Mouse (Mus musculus): ENCODE measurements around the gene Egfl8.

The Egfl8 gene

DNA sequence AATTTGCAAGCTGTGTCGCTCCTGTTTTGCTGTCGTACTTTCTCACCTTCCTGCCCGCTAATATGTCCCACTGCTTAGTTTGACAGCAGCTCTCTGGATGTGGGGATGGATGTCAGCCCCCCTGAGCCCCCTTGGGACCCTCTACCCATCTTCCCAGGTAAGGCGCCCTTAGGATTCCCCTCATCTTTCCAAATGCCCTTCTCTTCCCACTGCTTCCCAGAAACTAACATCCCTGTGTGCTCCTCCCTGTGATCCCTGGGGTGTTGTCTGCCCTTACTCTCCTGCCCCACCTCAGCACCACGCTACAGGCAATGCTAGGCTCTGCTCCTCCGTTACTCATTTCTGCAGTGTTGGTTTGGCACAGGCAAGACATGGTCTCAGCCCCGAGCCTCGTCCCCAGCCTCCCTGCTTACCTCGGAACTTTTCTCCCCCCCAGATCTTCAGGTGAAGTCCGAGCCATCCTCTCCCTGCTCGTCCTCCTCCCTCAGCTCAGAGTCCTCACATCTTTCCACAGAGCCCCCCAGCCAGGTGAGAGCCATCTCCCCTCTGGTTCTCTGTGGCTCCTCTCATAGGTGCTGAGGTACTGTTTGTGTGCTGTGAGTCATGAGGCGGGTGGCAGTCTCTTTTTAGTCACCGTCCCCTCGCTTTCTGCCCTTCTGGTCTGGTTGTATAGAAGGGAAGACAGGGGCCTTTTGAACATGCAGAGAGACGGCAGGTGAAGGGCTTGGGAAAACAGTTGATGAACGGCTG, 32.5 kb upstream of the Egfl8 start:
- in situ Hi-C loops (cut with MboI) = no loop called here

GRCm38 (mm10) chr17:34646906-34647787, 31.4 kb upstream of the Egfl8 start, which contains the start of gene Atf6b:
Atf6b (plus strand) TSS chr17:34647146.
- in situ Hi-C loops (cut with MboI) = no loop called here

- in situ Hi-C loops (cut with MboI) = no loop called here
These were observed 30.2 kb upstream of the Egfl8 start for GRCm38 (mm10) chr17:34645831-34646511.

DNA sequence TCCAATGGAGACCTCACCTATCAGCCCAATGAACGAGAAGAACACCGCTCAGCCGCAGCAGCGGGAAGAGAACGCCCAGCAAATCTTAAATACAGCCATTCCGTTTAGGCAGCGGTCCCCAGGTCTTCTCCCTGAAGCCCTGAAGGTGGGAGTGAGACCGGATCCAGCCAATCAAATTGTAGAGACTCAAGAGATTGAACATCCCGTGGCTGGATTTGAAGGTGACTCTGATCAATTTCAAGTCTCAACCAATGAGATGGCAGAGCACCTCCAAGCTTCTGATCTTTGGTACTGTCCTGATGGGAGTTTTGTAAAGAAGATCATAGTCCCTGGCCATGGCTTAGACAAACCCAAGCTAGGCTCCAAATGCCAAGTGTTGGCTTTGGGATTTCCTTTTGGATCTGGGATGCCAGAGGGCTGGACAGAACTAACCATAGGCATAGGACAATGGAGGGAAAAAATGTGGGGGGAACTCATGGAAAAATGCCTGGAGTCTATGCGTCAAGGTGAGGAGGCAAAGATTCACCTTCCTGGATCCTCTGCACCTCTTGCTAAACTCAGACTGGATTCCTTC, 29.6 kb upstream of the Egfl8 start:
- in situ Hi-C loops (cut with MboI) = no loop called here

- in situ Hi-C loops (cut with MboI) = no loop called here
These were observed 28.8 kb upstream of the Egfl8 start, which contains the start of gene Fkbpl for GRCm38 (mm10) chr17:34644608-34645007. Fkbpl (plus strand) TSS chr17:34644764.

- in situ Hi-C loops (cut with MboI) = no loop called here
These were observed 28.2 kb upstream of the Egfl8 start for GRCm38 (mm10) chr17:34643944-34644343.

DNA sequence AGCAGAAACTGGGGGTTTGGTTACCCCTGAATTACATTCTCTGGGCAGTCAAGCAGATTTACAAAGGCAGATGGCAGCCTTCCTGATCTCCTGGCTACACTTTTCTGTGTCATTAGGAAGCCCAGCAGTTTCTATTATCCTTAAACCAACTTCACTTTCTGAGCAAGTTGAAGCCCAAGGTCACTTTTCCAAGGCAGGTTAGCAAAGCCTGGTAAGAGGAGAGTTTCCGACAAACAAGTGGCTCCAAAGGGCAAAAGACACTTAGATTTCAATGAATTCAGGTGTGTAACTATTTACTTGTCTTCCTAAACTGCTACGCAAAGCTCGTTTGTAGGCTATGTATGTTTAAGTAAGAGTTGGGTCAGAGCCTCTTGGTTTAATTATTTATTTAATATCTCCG, 27.6 kb upstream of the Egfl8 start:
- in situ Hi-C loops (cut with MboI) = no loop called here

DNA sequence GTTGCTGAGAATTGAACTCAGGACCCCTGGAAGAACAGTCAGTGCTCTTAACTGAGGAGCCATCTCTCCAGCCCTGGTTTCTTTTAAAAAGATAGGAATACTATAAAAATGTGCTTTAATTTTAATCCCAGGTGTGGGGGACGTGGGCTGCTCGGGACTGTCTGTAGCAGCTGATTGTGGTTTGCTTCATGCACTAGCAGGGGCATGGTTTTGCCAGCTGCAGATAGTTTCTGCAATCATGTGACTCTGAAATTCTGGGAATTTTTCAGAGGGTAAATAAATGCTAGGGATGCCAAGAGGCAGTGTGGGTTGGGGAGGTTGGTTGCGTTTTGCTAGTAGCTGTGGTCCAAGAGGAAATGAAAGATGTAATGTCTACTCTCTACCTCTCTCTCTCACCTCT, 26.2 kb upstream of the Egfl8 start:
- in situ Hi-C loops (cut with MboI) = no loop called here

GRCm38 (mm10) chr17:34640778-34641601, 25.2 kb upstream of the Egfl8 start:
- in situ Hi-C loops (cut with MboI) = no loop called here

- in situ Hi-C loops (cut with MboI) = no loop called here
These were observed 23.9 kb upstream of the Egfl8 start for GRCm38 (mm10) chr17:34639461-34640255.

- in situ Hi-C loops (cut with MboI) = no loop called here
These were observed 21.7 kb upstream of the Egfl8 start for GRCm38 (mm10) chr17:34637459-34637858.

DNA sequence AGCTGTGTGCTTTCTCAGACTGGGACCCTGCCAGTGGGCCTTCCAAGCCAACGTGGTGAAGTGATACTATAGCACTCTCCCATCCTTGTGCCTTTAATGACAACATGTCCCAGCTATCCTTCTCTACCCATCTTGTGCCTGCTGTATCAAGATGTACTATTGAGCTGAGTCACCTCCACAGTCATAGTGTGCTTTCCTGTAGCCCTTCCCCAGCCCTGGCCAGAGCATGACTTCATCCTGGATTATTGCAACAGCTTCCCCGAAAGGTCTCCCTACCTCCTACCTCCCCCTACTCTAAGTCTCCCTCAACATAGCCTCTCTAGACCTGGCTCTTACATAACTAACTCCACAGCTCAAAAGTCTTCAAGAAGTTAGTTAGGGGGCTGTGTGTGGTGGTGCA, 19.9 kb upstream of the Egfl8 start:
- in situ Hi-C loops (cut with MboI) = no loop called here

DNA sequence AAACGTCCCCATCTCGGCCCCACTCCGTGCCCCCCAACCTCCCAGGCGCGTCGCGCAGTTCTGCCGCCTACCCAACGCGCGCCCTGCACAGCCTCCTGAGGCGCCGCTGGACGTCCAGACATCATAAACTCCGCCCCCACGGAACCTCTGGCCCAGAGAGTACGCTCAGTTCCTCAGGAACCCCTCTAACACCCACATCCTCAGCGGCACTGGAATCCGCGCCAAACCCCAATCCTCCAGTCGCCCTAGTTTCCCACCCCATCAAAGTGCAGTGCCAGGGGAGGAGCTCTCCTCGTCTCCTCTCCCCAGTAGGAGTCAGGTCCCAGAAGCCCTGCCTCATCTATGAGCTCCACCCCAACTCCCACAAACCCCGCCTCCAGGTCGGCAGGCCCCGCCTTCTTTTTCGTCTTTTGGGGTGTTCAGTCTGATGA, 16.5 kb upstream of the Egfl8 start:
- in situ Hi-C loops (cut with MboI) = no loop called here

DNA sequence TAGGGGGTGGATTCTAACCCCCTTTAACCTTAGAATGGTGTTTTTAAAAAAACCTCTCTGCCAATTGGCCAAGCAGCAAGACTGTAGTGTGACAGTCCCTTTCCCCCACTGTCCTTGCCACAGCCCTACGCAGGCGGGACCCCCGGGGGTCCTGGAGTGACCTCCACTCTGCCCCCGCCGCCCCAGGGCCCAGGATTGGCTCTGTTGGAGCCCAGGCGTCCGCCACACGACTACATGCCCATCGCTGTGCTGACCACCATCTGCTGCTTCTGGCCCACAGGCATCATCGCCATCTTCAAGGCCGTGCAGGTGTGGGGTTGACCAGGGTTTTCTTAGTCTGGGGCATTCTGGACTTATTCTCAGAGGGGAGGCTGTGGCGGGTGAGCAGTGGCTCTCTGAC, 15.9 kb upstream of the Egfl8 start:
- in situ Hi-C loops (cut with MboI) = no loop called here

GRCm38 (mm10) chr17:34630761-34631301, 15.1 kb upstream of the Egfl8 start:
- in situ Hi-C loops (cut with MboI) = no loop called here

DNA sequence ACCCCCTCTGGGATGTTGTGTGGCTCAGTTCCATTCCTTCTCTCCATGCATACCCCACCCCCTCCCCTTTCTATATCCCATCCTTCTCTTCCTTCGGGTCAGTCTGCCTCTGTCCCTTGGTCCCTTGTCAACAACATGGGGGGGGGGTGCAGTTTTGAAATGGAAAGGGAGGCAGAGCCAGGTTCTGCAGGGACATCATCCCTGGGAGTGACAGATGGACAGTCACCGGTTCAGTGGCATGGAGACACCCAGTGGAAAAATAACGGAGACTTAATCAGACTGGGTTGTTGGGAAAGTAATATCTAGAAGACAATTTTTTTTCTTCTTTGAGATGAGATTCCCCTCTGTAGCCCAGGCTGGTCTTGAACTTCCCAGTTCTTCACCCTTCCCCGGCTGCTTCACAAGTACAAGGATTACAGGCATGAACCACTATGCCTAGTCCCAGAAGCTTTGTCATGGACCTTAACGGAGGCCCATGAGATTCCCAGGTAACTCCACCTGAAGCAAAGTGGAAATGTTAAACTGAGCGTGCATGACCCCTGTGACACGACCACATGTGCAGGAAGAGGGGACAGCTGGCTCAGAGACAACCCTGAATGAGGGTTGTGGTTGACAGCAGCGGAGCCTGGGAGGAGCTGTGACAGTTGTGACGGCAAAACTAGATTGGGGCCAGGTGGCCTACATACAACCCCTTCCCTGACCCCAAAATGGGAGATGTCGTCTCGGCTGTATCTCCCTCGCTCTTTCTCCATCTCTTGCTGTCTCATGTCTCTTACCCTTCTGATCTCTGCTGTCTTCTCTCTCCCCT, 14.2 kb upstream of the Egfl8 start:
- in situ Hi-C loops (cut with MboI) = no loop called here

GRCm38 (mm10) chr17:34629221-34629751, 13.5 kb upstream of the Egfl8 start, which contains the start of gene Prrt1:
Prrt1 (plus strand) TSS chr17:34629533.
- in situ Hi-C loops (cut with MboI) = no loop called here

DNA sequence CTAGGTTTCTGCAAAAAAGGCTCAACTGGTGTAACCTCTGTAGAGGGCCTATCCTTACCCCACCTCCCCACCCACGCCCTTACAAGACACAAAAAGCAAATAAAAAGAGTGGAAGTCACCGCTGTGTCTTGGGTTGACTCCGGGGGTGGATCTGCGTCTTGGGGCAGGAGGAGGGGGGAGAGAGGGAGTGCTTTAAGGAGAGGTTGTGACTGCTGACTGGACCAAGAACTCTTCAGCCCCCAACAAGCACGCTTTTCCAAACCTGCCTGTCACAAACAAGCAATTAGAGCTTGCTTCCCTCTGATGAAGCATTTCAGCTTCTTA, 12.8 kb upstream of the Egfl8 start:
- in situ Hi-C loops (cut with MboI) = no loop called here
